Mouse (Mus musculus) yolk sac, embryonic 10.5 days (tissue): ENCODE data around the gene Mindy4.
A peak's percentile ranks its signal among the peaks of the same experiment; 100 is the strongest.

Source experiments
- DNase-seq: peaks from one replicate; pipeline ENCODE4 v3.0.0-alpha.2; 2017; ENCODE audit warnings: low spot score

Mindy4 gene

GRCm38 (mm10) chr6:55299917-55300316 is 96.7 kb downstream of the Mindy4 start:
- DNase-seq, result no peak

DNA sequence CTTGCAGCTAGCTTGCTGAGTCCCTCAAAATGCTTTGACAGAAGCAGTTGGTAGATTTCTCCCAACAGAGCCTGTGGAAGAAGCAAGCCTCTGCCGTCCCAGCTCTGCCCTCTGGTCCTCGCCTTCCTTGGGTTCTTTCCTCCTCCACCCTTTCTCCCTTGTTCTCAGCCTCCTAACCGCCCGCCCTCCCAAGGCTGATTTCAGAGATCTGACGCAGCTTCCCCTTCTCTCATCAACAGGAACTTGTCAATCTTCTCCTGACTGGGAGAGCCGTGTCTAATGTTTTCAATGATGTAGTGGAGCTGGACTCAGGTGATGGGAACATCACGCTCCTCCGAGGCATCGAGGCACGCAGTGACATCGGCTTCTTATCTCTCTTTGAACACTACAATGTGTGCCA is 97.5 kb downstream of the Mindy4 start:
- no peak for DNase-seq

- no peak for DNase-seq
Observed at GRCm38 (mm10) chr6:55310179-55310578, 107.0 kb downstream of the Mindy4 start.

GRCm38 (mm10) chr6:55311962-55312361 is 108.8 kb downstream of the Mindy4 start:
- no peak for DNase-seq

DNA sequence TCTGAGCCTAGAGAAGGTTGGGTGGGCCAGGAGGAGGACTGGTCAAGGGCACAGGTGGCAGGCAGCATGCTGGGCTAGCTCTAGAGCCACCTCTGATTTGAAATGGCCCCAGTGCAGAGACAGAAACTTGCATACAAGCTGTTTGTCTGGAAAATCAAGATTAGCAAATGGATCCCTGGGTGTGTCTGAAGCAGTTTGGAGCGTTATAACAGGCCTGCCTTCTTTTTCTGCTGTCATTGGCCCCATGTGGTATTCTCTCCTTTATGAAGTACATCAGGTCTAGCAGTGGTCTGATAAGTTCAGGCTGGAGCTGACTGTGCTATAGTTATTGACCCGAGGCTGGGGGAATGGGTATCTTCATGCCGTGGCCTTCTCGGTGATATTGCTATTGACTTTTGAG is 110.7 kb downstream of the Mindy4 start:
- DNase-seq, result no peak

DNA sequence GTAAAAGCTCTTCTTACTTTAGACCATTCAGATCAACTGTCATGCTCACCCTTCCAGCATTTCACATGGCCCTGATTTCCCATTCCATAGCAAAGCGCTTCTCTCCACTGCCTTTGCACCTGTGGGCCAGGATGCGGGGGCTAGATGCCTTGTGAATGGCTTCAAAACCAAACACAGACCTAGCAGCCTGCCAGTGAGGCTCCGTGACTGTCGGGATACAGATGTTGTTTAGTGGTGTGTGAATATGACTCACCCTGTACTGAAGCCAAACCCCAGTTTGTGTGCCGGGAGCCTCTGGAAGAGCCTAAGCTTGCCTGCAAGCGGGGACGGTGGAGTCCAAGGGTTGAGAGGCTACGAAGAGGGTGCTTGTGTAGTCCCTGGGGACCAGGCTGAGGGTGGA is 111.4 kb downstream of the Mindy4 start:
- DNase-seq, result no peak

- no peak for DNase-seq
Observed at GRCm38 (mm10) chr6:55318597-55318996, 115.4 kb downstream of the Mindy4 start.

DNA sequence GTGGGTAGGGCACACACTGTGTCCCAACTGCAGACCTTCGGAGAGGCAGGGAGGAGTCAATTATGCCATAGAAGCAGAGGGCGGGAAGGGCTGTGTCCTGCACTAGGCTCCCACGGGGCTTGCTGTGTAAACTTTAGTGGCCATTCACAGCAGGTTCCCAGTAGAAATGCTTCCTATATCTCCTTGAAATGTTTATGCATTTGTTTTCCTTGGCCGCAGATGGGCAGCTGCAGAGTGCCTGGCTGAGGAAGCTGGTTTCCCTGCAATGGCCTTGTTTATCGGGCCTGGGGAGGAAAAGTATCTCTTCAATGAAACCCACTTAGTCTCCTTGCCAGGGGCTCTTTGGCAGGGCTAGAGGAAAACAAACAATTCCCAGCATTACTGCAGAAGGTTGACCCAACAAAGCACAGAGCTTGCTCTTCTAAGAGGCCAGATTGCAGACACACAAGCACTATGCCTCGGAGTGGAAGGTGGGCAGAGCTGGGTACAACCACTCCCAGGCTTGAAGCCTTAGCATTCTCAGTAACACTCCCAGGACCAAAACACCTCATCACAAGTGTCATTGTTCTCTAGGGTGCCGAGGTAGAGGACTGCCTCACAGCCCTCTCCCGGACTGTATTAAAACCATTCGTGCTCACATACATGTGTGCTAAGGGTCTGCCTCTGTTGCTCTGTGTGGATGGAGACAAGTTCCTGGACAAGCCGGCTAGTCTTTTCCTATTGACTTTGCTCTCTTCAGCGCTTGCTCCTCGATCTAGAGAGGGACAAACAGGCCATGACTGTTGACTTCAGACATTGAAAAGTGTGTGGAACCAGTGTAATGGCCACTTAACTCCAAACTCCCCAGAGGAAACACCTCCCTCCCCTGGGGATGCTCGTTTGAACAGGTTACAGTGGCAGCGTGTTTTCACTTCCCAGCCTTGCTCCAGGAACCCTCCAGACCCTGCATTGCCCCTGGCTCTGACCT is 116.7 kb downstream of the Mindy4 start:
- DNase-seq, result no peak

- no peak for DNase-seq
Observed at GRCm38 (mm10) chr6:55320894-55321293, 117.7 kb downstream of the Mindy4 start.

DNA sequence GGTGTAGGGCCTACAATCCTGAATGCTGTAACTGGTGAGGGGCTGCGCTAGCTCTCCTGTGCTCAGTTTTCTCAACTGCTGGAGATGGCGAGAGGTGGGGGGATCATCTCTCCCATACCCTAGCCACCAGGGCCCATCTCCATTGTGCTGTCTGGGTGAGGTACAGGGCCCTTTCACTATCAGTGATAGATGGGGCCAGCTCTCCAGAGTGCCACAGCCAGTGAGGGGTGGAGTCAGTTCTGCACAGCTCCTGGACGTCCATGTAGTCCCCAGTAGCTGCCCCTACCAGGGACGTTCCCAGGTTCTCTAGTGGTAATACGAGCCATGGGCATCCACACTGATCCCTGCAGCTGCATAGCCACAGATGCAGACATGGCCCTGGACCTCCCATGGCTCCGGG is 118.3 kb downstream of the Mindy4 start:
- no peak for DNase-seq

DNA sequence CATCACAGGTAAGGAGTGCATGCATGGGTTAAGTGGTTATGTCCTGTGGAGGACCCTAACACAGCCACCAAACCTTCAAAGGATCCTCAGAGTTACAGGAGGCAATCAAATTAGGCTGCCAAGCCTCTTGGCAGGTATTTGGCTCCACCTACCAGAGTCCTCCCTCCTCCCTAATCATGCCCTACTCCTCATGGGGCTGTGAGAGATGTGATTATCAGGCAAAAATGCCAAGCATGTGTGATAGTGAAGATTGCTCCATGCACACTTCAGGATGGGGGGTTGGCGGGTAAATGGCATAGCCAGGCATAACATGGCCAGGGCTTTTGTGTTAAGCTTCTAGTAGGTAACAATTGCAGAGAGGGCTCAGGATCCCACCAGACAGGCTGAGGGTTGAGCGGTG is 119.8 kb downstream of the Mindy4 start:
- DNase-seq, result no peak

DNA sequence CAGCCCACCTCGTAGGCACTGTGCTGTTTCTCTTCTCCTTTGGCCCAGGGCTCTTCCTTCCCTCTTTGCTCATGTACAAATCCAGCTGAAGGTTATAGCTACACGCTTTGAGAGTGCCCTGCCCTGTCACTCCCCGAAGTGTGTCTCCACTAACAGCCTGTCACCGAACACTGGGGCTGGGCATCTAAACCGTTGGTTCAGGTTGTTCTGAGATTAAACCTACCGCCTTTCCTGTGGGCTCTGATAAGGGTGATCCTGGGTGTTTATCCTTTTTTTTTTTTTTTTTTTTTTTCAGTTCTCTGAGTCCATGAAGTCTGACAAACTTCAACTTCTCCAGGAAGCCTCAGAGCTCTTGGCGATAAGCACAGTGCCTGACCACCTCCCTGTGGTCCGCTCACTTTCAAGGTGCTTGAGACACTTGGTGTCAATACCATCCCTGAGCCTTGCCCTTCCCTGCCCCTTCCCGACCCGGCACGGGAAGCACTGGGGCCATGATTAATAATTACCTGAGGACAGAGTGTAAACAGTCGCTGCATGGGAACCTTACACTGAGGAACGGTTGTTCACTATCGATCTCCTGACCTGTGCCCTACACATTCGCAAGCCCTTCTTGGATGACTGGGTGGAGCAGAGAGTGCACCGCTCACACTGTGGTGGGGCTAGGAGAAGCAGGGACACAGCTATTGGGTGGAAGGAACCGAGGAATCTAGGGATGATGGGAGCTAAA is 120.9 kb downstream of the Mindy4 start:
- peak; percentile 89 for DNase-seq

GRCm38 (mm10) chr6:55324785-55325184 is 121.6 kb downstream of the Mindy4 start:
- DNase-seq, result peak; percentile 49

GRCm38 (mm10) chr6:55326299-55326698 is 123.1 kb downstream of the Mindy4 start:
- no peak for DNase-seq

- DNase-seq, result no peak
Observed at GRCm38 (mm10) chr6:55327326-55327725, 124.1 kb downstream of the Mindy4 start.

- DNase-seq, result peak; percentile 70
Observed at GRCm38 (mm10) chr6:55328179-55328578, 125.0 kb downstream of the Mindy4 start.

- DNase-seq, result no peak
Observed at GRCm38 (mm10) chr6:55331315-55331714, 128.1 kb downstream of the Mindy4 start.

DNA sequence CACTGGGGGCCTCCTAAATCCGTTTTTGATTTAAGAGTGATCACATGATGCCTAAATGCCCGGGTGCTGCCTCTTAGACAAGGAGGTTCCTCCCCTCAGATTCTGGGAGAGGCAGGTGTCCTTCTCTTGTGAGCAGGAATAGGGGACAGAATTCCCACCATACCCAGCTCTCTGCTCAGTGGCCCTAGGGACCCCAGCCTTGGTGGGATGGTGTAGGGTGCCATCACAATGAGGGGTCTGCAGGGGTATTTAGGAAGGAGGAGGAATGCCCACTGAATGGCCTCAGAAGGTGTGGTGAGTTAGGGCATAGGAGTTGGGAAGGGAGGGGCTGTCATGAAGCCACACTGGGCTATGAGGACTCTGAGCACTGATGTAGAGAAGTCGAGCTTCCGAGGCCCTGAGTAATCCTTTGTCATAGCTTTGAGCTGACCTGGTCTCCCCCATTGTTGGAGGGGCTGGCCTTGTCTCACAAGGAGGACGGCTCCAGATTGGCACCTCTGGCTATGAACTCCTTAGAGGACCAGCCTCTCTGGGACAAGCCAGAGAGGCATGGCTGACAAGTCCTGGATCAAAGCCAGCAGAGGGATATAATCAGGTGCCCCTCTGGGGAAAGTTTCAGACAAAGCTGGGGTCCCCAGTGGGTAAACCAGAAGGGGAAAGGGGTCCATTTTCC is 129.1 kb downstream of the Mindy4 start:
- DNase-seq, result no peak

- DNase-seq, result no peak
Observed at GRCm38 (mm10) chr6:55332773-55333109, 129.6 kb downstream of the Mindy4 start.

- DNase-seq, result no peak
Observed at GRCm38 (mm10) chr6:55335989-55336514, 132.9 kb downstream of the Mindy4 start, which contains the start of gene Aqp1. Gene Aqp1, plus strand, starts transcription at chr6:55336432.

DNA sequence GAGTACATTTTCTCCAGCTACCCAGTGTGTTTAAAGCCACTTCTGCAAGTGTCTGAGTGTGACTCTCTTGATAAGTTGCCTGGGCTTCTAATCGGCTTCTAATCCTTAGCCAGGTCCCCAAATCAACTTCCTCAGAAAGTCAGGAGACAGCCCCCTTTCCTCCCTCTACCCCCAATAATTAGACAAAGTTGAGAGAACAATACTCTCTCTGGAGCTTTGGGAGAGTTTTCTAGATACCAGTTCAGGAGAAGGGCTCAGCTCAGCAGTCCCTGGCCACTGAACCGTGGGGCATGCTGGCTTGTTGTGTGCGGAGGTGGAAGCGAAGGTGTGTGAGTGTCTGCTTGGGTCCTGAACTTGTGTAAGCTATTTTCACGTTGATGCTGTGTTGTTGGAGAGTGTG is 134.1 kb downstream of the Mindy4 start:
- no peak for DNase-seq

DNA sequence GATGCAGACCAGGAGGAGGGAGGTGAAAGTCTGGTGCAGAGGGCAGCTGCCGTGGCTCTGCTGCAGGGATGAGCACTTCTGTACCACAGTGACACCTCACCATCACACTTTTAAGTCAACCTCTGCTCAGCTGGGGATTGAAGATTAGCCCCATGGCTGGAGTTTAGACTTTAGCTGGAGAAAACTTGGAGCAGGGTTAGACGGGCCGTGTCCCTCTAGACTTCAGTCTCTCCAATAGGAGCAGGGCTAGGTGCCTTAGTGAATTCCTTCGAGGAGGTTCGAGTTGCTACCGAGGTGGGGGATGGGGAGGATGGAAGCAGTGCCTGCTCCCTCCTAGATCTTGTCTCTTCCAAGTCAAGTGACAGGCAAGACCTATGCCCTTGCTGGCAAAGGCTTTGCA is 134.9 kb downstream of the Mindy4 start:
- peak; percentile 81 for DNase-seq
